Mouse (Mus musculus) liver, embryonic 13.5 days (tissue): ENCODE results near the gene Msl1. TPM values are rescaled to one million over a fixed set of nuclear protein-coding genes. Genes with fewer than 3 reads are reported as not detected.
A peak's percentile ranks its signal among the peaks of the same experiment; 100 is the strongest.

ENCODE experiments used
- ATAC-seq: fragments of 200-750 bp; cut with Nextera tagmentation; 2 replicates; pipeline ENCODE4 v1.8.0; 2017; ENCODE audit warnings: low read depth, mild to moderate bottlenecking, moderate number of reproducible peaks, moderate library complexity
- DNase-seq: peaks from one replicate; pipeline ENCODE4 v3.0.0; 2022
- H3K27ac ChIP-seq: fragments of 300-500 bp; sonication (generic); 2 replicates; pipeline ENCODE4 v1.5.1; 2015; ENCODE audit warnings: moderate library complexity, mild to moderate bottlenecking, inconsistent platforms
- H3K27me3 ChIP-seq: fragments of 300-500 bp; sonication (generic); 2 replicates; pipeline ENCODE4 v1.6.1; 2015; ENCODE audit warnings: mild to moderate bottlenecking, inconsistent platforms
- H3K36me3 ChIP-seq: fragments of 300-500 bp; sonication (generic); 2 replicates; pipeline ENCODE4 v1.6.1; 2015; ENCODE audit warnings: mild to moderate bottlenecking, inconsistent platforms
- H3K4me1 ChIP-seq: fragments of 300-500 bp; sonication (generic); replicated peaks from 2 replicates; pipeline ENCODE4 v1.6.1; 2015; ENCODE audit warnings: inconsistent platforms
- H3K4me2 ChIP-seq: fragments of 300-500 bp; sonication (generic); 2 replicates; pipeline ENCODE4 v1.6.1; 2015; ENCODE audit warnings: inconsistent platforms, mild to moderate bottlenecking, moderate library complexity
- H3K4me3 ChIP-seq: fragments of 300-500 bp; sonication (generic); replicated peaks from 2 replicates; pipeline ENCODE4 v1.5.1; 2015; ENCODE audit warnings: mild to moderate bottlenecking, inconsistent platforms
- H3K9ac ChIP-seq: fragments of 300-500 bp; sonication (generic); 2 replicates; pipeline ENCODE4 v1.6.1; 2015; ENCODE audit warnings: mild to moderate bottlenecking, inconsistent platforms
- H3K9me3 ChIP-seq: fragments of 300-500 bp; sonication (generic); replicated peaks from 2 replicates; pipeline ENCODE4 v1.6.1; 2016; ENCODE audit warnings: inconsistent platforms
- WGBS: fragments of 180-500 bp; shearing (Covaris S2); methylation state at CpG from one replicate; pipeline ENCODE4 v1.1.7; 2015; ENCODE audit not compliant: insufficient replicate concordance; 5-methylcytosine and 5-hydroxymethylcytosine counted together
- polyA plus RNA-seq: library from polyadenylated mRNA; unstranded; fragments of >200 nt; fragmentation: Nextera tagmentation; extraction: Ambion mirVana; gene quantifications from 2 replicates; pipeline ENCODE4 v1.2.1, GENCODE M21; 2015

Gene Msl1
- polyA plus RNA-seq, 1 experiment from 2014 or later: 6.8 TPM

GRCm38 (mm10) chr11:98771844-98772525, 23.3 kb upstream of the Msl1 start:
- ATAC-seq: no peak
- Histone ChIP-seq H3K27ac (peak overlapping the region; percentile 78), H3K36me3 (peaks cover 16% of the 10 kb centered on the region; the same call in 1 of the 2 replicates), H3K9me3 (no peaks in the 10 kb centered on the region), H3K9ac (peak overlapping the region; percentile 15; the same call in 1 of the 2 replicates), H3K27me3 (no peaks in the 10 kb centered on the region), H3K4me2 (no peak overlapping the region), H3K4me3 (no peak overlapping the region), H3K4me1 (peaks cover 98% of the 10 kb centered on the region)
- 78% methylated on average over 11 of the region's 11 CpGs for WGBS
- DNase-seq: no peak

GRCm38 (mm10) chr11:98772667-98773171, 22.6 kb upstream of the Msl1 start:
- peaks cover 16% of the 10 kb centered on the region; the same call in 1 of the 2 replicates for H3K36me3 ChIP-seq
- H3K27me3 ChIP-seq: no peaks in the 10 kb centered on the region
- 46% methylated on average over 8 of the region's 8 CpGs for WGBS
- 0 out of 2 replicates have a peak overlapping the region, but pooled peaks have one; percentile 1 for H3K4me2 ChIP-seq
- no peak overlapping the region for H3K4me3 ChIP-seq
- H3K9ac ChIP-seq: peak overlapping the region; percentile 47
- peaks cover 98% of the 10 kb centered on the region for H3K4me1 ChIP-seq
- no peaks in the 10 kb centered on the region for H3K9me3 ChIP-seq
- DNase-seq: no peak
- H3K27ac ChIP-seq: peak overlapping the region; percentile 78
- ATAC-seq: no peak

GRCm38 (mm10) chr11:98773635-98774295, 21.6 kb upstream of the Msl1 start:
- Histone ChIP-seq H3K27ac (peak overlapping the region; percentile 78), H3K27me3 (no peaks in the 10 kb centered on the region), H3K36me3 (peaks cover 16% of the 10 kb centered on the region; the same call in 1 of the 2 replicates), H3K4me1 (peaks cover 90% of the 10 kb centered on the region), H3K4me3 (peak overlapping the region; percentile 50), H3K9ac (peak overlapping the region; percentile 47; the same call in 1 of the 2 replicates), H3K4me2 (peak overlapping the region; percentile 76), H3K9me3 (no peaks in the 10 kb centered on the region)
- ATAC-seq (peak; percentile 87), DNase-seq (peak; percentile 99)
- WGBS: under 1% methylated on average over 37 of the region's 37 CpGs

GRCm38 (mm10) chr11:98774582-98775347, 20.6 kb upstream of the Msl1 start, which contains the start of gene Nr1d1:
Gene Nr1d1, minus strand, starts transcription at chr11:98775333.
- no peaks in the 10 kb centered on the region for H3K27me3 ChIP-seq
- WGBS: 1% methylated on average over 22 of the region's 22 CpGs
- no peak for ATAC-seq
- H3K27ac ChIP-seq: peak within 1 kb of the TSS; percentile 81
- H3K4me2 ChIP-seq: peak within 1 kb of the TSS; percentile 76
- no peaks in the 10 kb centered on the region for H3K9me3 ChIP-seq
- peak within 1 kb of the TSS; percentile 57 for H3K9ac ChIP-seq
- H3K36me3 ChIP-seq: peaks cover 11% of the 10 kb centered on the region; the same call in 1 of the 2 replicates
- H3K4me3 ChIP-seq: peak within 1 kb of the TSS; percentile 50
- DNase-seq: no peak
- peaks cover 80% of the 10 kb centered on the region for H3K4me1 ChIP-seq

- no peaks in the 10 kb centered on the region for H3K9me3 ChIP-seq
- WGBS: 3% methylated on average over 15 of the region's 15 CpGs
- peak overlapping the region; percentile 57 for H3K9ac ChIP-seq
- ATAC-seq: peak; percentile 46
- H3K4me2 ChIP-seq: peak overlapping the region; percentile 76
- H3K27me3 ChIP-seq: no peaks in the 10 kb centered on the region
- peaks cover 77% of the 10 kb centered on the region for H3K4me1 ChIP-seq
- peak overlapping the region; percentile 81 for H3K27ac ChIP-seq
- peak; percentile 89 for DNase-seq
- peak overlapping the region; percentile 50 for H3K4me3 ChIP-seq
- peaks cover 4% of the 10 kb centered on the region; the same call in 1 of the 2 replicates for H3K36me3 ChIP-seq
Measured at GRCm38 (mm10) chr11:98775348-98776051, 19.8 kb upstream of the Msl1 start.

- H3K4me2 ChIP-seq: peak overlapping the region; percentile 76
- H3K27me3 ChIP-seq: no peaks in the 10 kb centered on the region
- no peaks in the 10 kb centered on the region for H3K36me3 ChIP-seq
- no peaks in the 10 kb centered on the region for H3K9me3 ChIP-seq
- H3K9ac ChIP-seq: peak overlapping the region; percentile 57
- WGBS: 42% methylated on average over 12 of the region's 12 CpGs
- ATAC-seq (no peak), DNase-seq (no peak)
- H3K4me1 ChIP-seq: peaks cover 74% of the 10 kb centered on the region
- peak overlapping the region; percentile 81 for H3K27ac ChIP-seq
- peak overlapping the region; percentile 50 for H3K4me3 ChIP-seq
Measured at GRCm38 (mm10) chr11:98776052-98776764, 19.1 kb upstream of the Msl1 start.

- Histone ChIP-seq H3K4me1 (peaks cover 74% of the 10 kb centered on the region), H3K36me3 (no peaks in the 10 kb centered on the region), H3K27ac (peak overlapping the region; percentile 81), H3K4me2 (peak overlapping the region; percentile 76), H3K9me3 (no peaks in the 10 kb centered on the region), H3K4me3 (0 out of 2 replicates have a peak overlapping the region, but pooled peaks have one; percentile 3), H3K27me3 (no peaks in the 10 kb centered on the region), H3K9ac (peak overlapping the region; percentile 57)
- no peak for DNase-seq
- no peak for ATAC-seq
- 10% methylated on average over 9 of the region's 9 CpGs for WGBS
Measured at GRCm38 (mm10) chr11:98776843-98777590, 18.3 kb upstream of the Msl1 start.

GRCm38 (mm10) chr11:98777888-98778287, 17.4 kb upstream of the Msl1 start:
- Histone ChIP-seq H3K9me3 (no peaks in the 10 kb centered on the region), H3K27ac (0 out of 2 replicates have a peak overlapping the region, but pooled peaks have one; percentile 44), H3K36me3 (no peaks in the 10 kb centered on the region), H3K4me1 (peaks cover 74% of the 10 kb centered on the region), H3K9ac (no peak overlapping the region), H3K4me2 (no peak overlapping the region), H3K27me3 (no peaks in the 10 kb centered on the region), H3K4me3 (no peak overlapping the region)
- ATAC-seq (no peak), DNase-seq (no peak)

- H3K27ac ChIP-seq: peak overlapping the region; percentile 17; the same call in 1 of the 2 replicates
Measured at GRCm38 (mm10) chr11:98781851-98782512, 13.3 kb upstream of the Msl1 start.

More at GRCm38 (mm10) chr11:98781851-98782512, 13.3 kb upstream of the Msl1 start:
- Histone ChIP-seq H3K4me3 (no peak overlapping the region), H3K36me3 (no peaks in the 10 kb centered on the region), H3K27me3 (0 out of 2 replicates have a peak, but pooled peaks cover 3% of the 10 kb centered on the region), H3K4me1 (peaks cover 72% of the 10 kb centered on the region), H3K4me2 (peak overlapping the region; percentile 80; the same call in 1 of the 2 replicates), H3K9me3 (no peaks in the 10 kb centered on the region), H3K9ac (peak overlapping the region; percentile 74; the same call in 1 of the 2 replicates)
- no peak for DNase-seq
- 28% methylated on average over 12 of the region's 14 CpGs for WGBS
- no peak for ATAC-seq
